Mouse (Mus musculus): Measurements from ENCODE around the gene Hsf5.

- TF ChIP-seq EP300 (IDR thresholded peaks at IDR 0.05) (no peak), CTCF (IDR thresholded peaks at IDR 0.05) (no peak)
Measured at GRCm38 (mm10) chr11:87613972-87614371, 3.0 kb upstream of the Hsf5 start.
